Mouse (Mus musculus): ENCODE data around the gene Gbx1. TPM values are rescaled to one million over a fixed set of nuclear protein-coding genes. Genes with fewer than 3 reads are reported as not detected.

Gbx1 gene
- polyA plus RNA-seq, 1 experiment from 2014 or later = 1.5 TPM

DNA sequence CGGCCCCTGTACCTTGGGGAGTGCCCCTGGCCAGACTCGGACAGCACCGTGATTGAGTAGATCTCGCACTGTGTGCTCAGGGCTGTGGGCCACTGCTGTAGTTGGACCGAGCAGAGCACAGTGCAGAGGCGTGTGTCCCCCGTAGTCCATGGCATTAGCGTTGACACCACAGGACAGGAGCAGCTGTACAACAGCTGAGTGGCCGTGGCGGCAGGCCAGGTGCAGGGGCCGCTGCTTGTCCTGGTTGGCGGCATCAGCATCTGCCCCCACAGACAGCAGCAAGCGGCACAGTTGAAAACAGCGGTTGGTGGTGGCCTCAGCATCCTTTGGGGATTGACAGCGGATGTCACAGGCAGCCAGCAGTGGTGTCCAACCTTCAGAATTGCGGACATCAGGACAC lies 10.6 kb upstream of the Gbx1 start:
- no peak overlapping the region for H3K27ac ChIP-seq
- no peaks in the 10 kb centered on the region for H3K9me3 ChIP-seq
- 69% methylated on average over 16 of the region's 16 CpGs for WGBS
- peaks cover 36% of the 10 kb centered on the region for H3K27me3 ChIP-seq (ENCODE audit: insufficient read depth, poor library complexity, severe bottlenecking)
- no peak for DNase-seq (ENCODE audit: low spot score)
- peaks cover 35% of the 10 kb centered on the region for H3K4me1 ChIP-seq (replicated peaks)
- no peaks in the 10 kb centered on the region for H3K36me3 ChIP-seq
- no peak overlapping the region for H3K4me3 ChIP-seq

DNA sequence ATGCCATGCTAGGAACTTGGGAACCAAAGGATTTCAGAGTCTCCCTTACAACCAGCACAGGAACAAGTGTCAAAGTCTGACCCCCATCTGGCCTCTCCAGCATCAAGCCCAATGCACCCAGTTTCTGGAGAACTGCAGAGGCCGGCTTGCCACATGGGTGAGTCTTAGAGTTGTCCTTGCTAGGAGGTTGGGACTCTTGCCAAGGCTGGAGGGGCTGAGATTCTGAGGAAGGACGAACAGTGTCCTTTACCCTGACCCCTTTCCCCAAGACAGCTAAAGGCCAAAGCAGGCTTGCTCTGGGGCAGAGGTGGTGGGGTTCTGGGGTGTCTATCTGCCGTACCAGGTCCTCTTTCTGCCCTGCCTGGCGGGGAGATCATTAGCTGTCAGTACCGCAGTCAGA lies 9.5 kb upstream of the Gbx1 start:
- WGBS = 84% methylated on average over 5 of the region's 5 CpGs
- no peak for DNase-seq (ENCODE audit: low spot score)
- Histone ChIP-seq H3K4me3 (no peak overlapping the region), H3K27me3 (ENCODE audit: insufficient read depth, poor library complexity, severe bottlenecking) (peaks cover 47% of the 10 kb centered on the region), H3K27ac (no peak overlapping the region), H3K9me3 (no peaks in the 10 kb centered on the region), H3K36me3 (no peaks in the 10 kb centered on the region), H3K4me1 (replicated peaks) (peaks cover 35% of the 10 kb centered on the region)

DNA sequence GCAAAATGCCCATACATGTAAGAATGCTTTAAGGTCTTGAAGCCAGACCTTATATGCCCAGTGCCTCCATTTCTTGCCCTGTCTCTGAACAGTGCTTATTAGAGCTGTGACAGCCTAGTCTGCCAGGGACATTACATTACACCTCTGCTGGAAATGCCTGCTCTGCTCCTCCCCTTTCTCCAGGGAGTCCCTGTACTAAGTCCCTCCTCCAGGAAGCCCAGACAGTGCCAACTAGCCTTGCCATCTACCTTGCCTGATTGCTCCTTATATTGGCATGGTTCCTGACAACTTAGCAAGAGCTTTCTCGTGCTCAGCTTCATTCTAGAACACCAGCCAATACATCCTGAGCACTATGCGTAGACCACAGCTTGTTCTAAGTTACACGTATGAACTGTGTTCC lies 8.7 kb upstream of the Gbx1 start:
- peaks cover 27% of the 10 kb centered on the region for H3K4me1 ChIP-seq (replicated peaks)
- peaks cover 55% of the 10 kb centered on the region for H3K27me3 ChIP-seq (ENCODE audit: insufficient read depth, poor library complexity, severe bottlenecking)
- H3K36me3 ChIP-seq = no peaks in the 10 kb centered on the region
- H3K4me3 ChIP-seq = no peak overlapping the region
- no peak for DNase-seq (ENCODE audit: low spot score)
- 87% methylated on average over 3 of the region's 3 CpGs for WGBS
- no peaks in the 10 kb centered on the region for H3K9me3 ChIP-seq
- H3K27ac ChIP-seq = no peak overlapping the region

DNA sequence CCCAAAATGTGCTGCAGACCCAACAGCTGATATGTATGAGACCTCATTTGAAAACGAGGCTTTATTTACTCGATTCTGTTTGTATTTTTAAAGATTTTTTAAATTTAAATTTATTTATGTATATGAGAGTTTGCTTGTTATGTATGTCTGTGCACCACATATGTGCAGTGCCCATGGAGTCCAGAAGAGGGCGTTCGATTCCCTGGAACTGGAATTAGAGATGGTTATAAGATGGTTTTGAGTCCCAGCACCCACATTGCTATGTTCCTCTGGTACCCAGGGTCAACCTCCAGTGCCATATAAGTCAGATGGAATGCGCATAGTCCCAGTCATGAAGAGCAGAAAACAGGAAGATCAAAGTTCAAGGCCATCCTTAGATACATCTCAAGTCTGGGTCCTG lies 7.3 kb upstream of the Gbx1 start:
- H3K4me1 ChIP-seq (replicated peaks) = peaks cover 15% of the 10 kb centered on the region
- H3K36me3 ChIP-seq = no peaks in the 10 kb centered on the region
- no peaks in the 10 kb centered on the region for H3K9me3 ChIP-seq
- H3K4me3 ChIP-seq = no peak overlapping the region
- H3K27me3 ChIP-seq (ENCODE audit: insufficient read depth, poor library complexity, severe bottlenecking) = peaks cover 57% of the 10 kb centered on the region
- no peak overlapping the region for H3K27ac ChIP-seq
- no peak for DNase-seq (ENCODE audit: low spot score)
- WGBS = 50% methylated on average over 5 of the region's 5 CpGs

DNA sequence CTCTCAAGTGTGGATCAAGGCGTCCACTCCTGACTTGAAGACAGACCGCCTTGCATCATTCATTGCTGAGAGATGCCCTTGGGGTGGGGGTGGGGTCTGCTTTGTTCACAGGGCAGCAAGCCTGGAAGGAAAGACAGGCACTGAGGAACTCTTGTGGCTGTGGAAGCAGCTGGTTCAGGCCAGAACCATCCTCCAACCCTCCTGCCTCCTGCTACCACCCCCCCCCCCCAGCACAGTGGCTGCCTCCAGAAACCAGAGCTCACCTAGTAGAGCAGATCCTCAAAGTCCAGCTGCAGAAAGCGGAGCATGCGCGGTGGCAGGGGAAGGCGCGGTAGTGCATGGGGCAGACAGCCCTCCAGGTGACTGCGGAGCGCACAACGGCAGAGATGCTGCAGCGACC lies 6.4 kb upstream of the Gbx1 start:
- no peaks in the 10 kb centered on the region for H3K36me3 ChIP-seq
- DNase-seq (ENCODE audit: low spot score) = no peak
- no peaks in the 10 kb centered on the region for H3K9me3 ChIP-seq
- H3K27ac ChIP-seq = no peak overlapping the region
- no peak overlapping the region for H3K4me3 ChIP-seq
- H3K27me3 ChIP-seq (ENCODE audit: insufficient read depth, poor library complexity, severe bottlenecking) = peaks cover 66% of the 10 kb centered on the region
- peaks cover 18% of the 10 kb centered on the region for H3K4me1 ChIP-seq (replicated peaks)
- WGBS = 48% methylated on average over 11 of the region's 11 CpGs

DNA sequence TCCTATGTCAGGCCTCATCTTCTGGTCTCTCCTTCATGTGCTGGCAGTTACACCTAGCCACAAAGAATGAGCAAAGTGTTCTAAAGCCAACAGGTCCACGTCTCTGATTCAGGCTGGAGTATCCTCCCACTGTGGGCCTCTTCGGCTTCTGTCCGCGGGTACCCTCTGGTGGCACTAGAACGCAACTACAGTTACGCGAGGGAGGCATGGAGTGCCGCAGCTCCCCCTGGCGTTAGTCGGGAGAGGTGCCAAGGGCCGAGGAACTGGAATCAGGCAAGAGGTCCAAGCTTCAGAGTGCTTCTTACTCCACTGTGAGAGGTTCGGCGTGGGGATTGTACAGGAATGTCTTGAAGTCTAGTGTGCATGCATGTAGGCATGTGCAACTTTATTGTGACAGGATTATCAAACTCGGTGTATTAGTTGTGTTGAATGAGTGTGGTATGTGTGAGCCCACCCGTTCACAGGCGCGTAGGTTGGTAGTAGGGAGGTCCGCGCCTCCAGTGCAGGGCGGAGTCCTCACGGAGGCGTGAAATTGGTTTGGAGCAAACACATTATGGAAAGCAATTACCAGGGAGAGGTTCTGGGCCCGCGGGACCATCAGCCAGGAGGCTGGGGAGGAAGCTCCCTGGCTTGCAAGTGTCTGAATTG lies 3.2 kb upstream of the Gbx1 start:
- no peak overlapping the region for H3K27ac ChIP-seq
- no peaks in the 10 kb centered on the region for H3K9me3 ChIP-seq
- peak; percentile 91 for DNase-seq (ENCODE audit: low spot score)
- peaks cover 85% of the 10 kb centered on the region for H3K27me3 ChIP-seq (ENCODE audit: insufficient read depth, poor library complexity, severe bottlenecking)
- no peak overlapping the region for H3K4me3 ChIP-seq
- no peaks in the 10 kb centered on the region for H3K36me3 ChIP-seq
- 23% methylated on average over 24 of the region's 24 CpGs for WGBS
- H3K4me1 ChIP-seq (replicated peaks) = peaks cover 39% of the 10 kb centered on the region

DNA sequence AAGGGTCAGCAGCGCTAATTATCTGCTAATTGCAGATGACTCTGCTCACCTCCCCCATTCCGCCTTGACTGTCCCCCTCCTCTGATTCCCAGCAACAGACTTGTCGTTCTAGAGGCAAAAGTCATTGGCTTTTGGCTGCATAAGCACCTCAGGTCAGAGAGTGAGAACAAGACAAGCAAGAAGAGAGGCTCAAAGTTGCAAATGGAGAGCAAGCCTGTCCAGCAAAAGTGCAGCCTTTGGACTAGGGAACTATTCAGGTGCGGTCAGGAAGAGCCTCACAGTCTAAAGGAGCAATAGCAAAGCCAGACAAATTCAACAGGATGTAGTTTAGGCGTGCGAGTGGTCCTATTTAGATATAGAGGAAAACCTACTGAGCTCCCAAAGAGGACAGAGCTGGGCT lies 778 bp upstream of the Gbx1 start:
- Histone ChIP-seq H3K4me1 (replicated peaks) (peaks cover 58% of the 10 kb centered on the region), H3K9me3 (no peaks in the 10 kb centered on the region), H3K36me3 (no peaks in the 10 kb centered on the region), H3K27ac (no peak overlapping the region), H3K27me3 (ENCODE audit: insufficient read depth, poor library complexity, severe bottlenecking) (peaks cover 100% of the 10 kb centered on the region), H3K4me3 (peak overlapping the region; percentile 60)
- DNase-seq (ENCODE audit: low spot score) = no peak
- WGBS = 17% methylated on average over 6 of the region's 6 CpGs

DNA sequence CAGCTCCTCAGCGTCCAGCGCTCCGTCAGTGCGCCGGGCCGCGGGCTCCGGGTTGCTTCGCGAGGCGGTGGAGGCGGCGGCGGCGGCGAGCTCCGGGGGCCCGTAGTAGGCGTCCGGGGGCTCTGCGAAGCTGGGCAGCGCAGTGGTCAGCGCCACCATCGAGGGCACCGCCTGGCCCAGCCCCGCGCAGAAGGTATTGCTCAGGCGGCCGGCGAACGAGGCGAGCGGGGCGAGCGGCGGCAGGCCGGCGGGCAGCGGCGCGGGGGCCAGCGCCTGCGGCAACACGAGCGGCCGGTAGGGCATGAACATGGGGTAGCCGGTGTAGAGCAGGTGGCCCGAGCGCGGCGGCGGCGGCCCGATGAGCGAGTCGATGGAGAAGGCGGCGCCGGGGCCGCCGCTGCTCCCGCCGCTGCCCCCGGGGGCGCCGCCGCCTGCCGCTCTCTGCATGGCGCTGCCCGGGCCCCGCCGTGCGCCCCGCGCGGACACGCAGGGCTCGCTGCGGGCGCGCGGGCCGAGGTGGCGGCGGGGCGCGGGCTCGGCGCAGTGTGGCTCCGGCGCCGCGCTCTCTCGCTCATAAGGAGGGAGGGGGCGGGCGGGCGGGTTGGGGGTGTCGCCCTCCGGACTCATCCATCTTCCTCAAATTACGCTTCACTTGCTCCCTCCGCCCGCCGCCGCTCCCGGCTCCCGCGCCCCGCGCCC lies 663 bp downstream of the Gbx1 start:
- Histone ChIP-seq H3K4me1 (replicated peaks) (peaks cover 58% of the 10 kb centered on the region), H3K9me3 (no peaks in the 10 kb centered on the region), H3K27ac (peak overlapping the region; percentile 86), H3K36me3 (no peaks in the 10 kb centered on the region), H3K4me3 (peak overlapping the region; percentile 60), H3K27me3 (ENCODE audit: insufficient read depth, poor library complexity, severe bottlenecking) (peaks cover 100% of the 10 kb centered on the region)
- DNase-seq (ENCODE audit: low spot score) = peak; percentile 54
- under 1% methylated on average over 106 of the region's 109 CpGs for whole genome bisulfite sequencing

DNA sequence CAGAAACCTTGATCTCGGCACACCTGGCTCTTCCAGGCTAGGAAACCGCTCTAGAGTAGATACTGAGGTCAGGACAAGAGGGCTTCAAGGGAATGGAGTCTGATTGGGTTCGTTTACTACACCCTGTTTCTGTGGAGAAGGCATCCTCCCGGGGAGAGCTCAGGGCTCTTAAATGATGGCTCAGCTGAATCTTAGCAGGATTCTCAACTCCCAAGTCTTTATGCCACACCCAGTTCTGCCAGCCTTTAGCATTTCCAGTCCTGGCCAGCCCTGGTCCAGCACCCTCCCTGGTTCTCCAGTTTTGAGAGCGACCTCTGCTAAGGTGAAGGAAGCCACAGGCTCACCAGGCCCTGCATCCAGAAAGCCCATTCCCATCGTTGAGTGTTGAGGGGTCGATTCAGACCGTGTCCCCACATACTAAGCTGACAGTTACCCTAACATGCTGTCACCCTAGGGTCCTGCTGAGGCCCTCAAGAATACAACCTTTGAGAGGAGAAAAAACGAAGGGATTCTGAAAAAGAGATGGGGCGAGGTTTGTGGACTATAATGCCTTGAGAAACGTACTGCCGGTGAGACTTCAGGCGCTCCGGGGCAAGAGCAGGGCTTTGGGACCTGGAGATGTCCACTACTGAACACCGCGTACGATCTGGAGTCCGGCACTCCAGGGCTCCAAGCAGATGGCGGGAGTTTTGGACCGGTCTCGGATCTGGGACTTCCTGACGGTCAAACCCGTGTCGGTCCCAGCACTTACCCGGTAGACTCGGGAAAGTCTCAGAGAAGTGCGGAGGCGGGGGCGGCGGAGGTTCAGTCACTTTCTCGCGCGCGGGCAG lies 1.4 kb downstream of the Gbx1 start:
- DNase-seq (ENCODE audit: low spot score) = peak; percentile 56

DNA sequence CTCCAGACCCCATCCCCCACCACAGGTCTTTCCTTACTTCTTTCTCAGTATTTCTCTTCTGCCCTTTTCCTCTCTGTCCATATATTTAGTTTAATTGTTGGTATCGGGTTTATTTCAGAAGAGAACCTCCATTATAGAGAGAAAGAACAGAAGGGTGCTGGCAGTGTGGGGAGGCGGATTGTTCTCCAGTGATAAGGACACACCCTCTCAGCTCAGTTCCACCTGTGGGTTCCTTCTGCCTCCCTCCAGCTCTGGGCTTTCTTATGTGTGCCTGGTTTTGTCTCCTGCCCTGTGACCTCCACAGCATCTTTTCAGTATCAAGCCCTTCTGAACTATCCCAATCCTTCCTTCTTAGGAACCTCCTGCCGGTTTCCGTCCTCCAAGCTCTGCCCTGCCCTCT lies 2.5 kb downstream of the Gbx1 start:
- WGBS = 20% methylated on average over 4 of the region's 4 CpGs
- Histone ChIP-seq H3K27me3 (ENCODE audit: insufficient read depth, poor library complexity, severe bottlenecking) (peaks cover 89% of the 10 kb centered on the region), H3K27ac (no peak overlapping the region), H3K36me3 (no peaks in the 10 kb centered on the region), H3K9me3 (no peaks in the 10 kb centered on the region), H3K4me1 (replicated peaks) (peaks cover 58% of the 10 kb centered on the region), H3K4me3 (peak overlapping the region; percentile 60)
- no peak for DNase-seq (ENCODE audit: low spot score)

More for the DNA sequence above, 1.4 kb downstream of the Gbx1 start:
- H3K27ac ChIP-seq = peak overlapping the region; percentile 86
- no peaks in the 10 kb centered on the region for H3K9me3 ChIP-seq
- peak overlapping the region; percentile 60 for H3K4me3 ChIP-seq
- H3K36me3 ChIP-seq = no peaks in the 10 kb centered on the region
- peaks cover 95% of the 10 kb centered on the region for H3K27me3 ChIP-seq (ENCODE audit: insufficient read depth, poor library complexity, severe bottlenecking)
- 4% methylated on average over 34 of the region's 34 CpGs for WGBS
- H3K4me1 ChIP-seq (replicated peaks) = peaks cover 58% of the 10 kb centered on the region

DNA sequence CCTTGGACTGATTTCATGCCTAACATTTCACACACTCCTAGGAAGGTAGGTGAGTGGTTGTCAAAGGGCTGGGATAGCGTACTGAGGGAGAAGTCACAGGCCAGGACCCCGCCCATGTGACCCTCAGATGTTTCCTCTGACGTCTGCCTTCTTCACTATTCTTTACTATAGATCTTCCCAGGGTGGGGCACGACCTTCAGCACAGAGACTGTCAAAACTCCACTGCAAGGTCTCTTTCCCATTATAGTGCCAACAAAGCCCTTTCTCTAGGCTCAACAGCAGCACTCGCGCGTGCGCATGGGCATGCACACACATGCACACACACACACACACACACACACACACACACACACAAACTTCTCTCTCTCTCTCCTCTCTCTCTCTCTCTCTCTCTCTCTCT lies 3.2 kb downstream of the Gbx1 start:
- 36% methylated on average over 8 of the region's 8 CpGs for WGBS
- DNase-seq (ENCODE audit: low spot score) = peak; percentile 61
- Histone ChIP-seq H3K4me3 (peak overlapping the region; percentile 60), H3K4me1 (replicated peaks) (peaks cover 53% of the 10 kb centered on the region), H3K9me3 (no peaks in the 10 kb centered on the region), H3K36me3 (no peaks in the 10 kb centered on the region), H3K27ac (no peak overlapping the region), H3K27me3 (ENCODE audit: insufficient read depth, poor library complexity, severe bottlenecking) (peaks cover 84% of the 10 kb centered on the region)

DNA sequence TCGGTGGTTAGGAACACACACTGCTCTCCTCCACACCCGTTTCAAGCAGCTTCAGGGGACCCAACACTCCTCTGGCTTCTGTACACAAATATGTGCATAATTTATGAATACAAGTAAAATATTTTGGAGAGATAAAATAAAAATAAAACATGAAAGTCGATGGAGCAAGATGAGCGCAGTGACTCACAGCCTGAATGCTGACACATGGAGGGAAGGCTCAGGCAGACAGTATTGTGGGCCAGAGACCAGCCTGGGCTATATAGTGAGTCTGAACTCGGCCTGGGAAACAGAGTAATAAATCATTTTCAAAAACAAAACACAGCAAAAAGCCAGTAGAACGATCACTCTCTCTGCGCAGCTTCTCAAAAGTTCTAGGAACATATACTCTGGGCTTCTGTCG lies 5.6 kb downstream of the Gbx1 start:
- Histone ChIP-seq H3K4me3 (no peak overlapping the region), H3K4me1 (replicated peaks) (peaks cover 33% of the 10 kb centered on the region), H3K36me3 (no peaks in the 10 kb centered on the region), H3K27me3 (ENCODE audit: insufficient read depth, poor library complexity, severe bottlenecking) (peaks cover 63% of the 10 kb centered on the region), H3K9me3 (no peaks in the 10 kb centered on the region), H3K27ac (no peak overlapping the region)
- WGBS = 72% methylated on average over 8 of the region's 8 CpGs
- DNase-seq (ENCODE audit: low spot score) = no peak

DNA sequence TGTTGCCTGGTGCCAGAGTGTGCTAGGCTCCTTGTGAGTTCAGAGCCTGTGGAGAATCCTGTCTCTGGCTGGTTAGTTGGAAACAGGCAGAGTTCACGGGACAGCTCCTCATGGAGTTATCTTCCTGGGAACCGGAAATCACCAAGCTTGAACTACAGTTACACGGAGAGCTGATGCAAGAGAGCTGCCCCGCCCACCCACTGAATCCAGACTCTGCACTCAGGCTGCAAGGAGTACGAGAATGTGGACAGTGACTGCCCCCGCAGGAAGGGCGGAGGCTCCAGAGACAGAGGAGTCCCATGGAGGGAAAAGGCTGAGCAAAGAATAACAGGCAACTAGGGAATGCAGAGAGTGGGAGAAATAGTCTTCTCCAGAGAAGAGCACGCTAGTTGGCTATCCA lies 14.7 kb downstream of the Gbx1 start:
- Histone ChIP-seq H3K27ac (no peak overlapping the region), H3K4me3 (no peak overlapping the region), H3K27me3 (ENCODE audit: insufficient read depth, poor library complexity, severe bottlenecking) (peaks cover 8% of the 10 kb centered on the region; the same call in 1 of the 2 replicates), H3K9me3 (0 out of 2 replicates have a peak, but pooled peaks cover 7% of the 10 kb centered on the region), H3K36me3 (peaks cover 18% of the 10 kb centered on the region), H3K4me1 (replicated peaks) (peaks cover 11% of the 10 kb centered on the region)
- 51% methylated on average over 8 of the region's 8 CpGs for WGBS
- no peak for DNase-seq (ENCODE audit: low spot score)

Measured in hindbrain, embryonic 10.5 days (tissue).